Mouse (Mus musculus): ENCODE results near the gene Tomm40l.

Gene Tomm40l

GRCm38 (mm10) chr1:171235791-171236190 lies 13.5 kb upstream of the Tomm40l start:
- TF ChIP-seq NANOG (IDR thresholded peaks at IDR 0.05; ENCODE audit: borderline replicate concordance, low read length) (no peak), CTCF (conservative IDR thresholded peaks at IDR 0.05; ENCODE audit: low read length) (no peak), POU5F1 (IDR thresholded peaks at IDR 0.05; ENCODE audit: borderline replicate concordance, low read length) (no peak)
- Histone ChIP-seq H3K9me3 (ENCODE audit: low read length) (no peaks in the 10 kb centered on the region), H3K27me3 (ENCODE audit: insufficient read depth, low read length) (no peaks in the 10 kb centered on the region), H3K36me3 (ENCODE audit: insufficient read depth, low read length) (peaks cover 63% of the 10 kb centered on the region), H3K4me1 (replicated peaks; ENCODE audit: low read depth, low read length) (peaks cover 48% of the 10 kb centered on the region), H3K4me3 (replicated peaks; ENCODE audit: low read length) (no peak overlapping the region)

- Histone ChIP-seq H3K27me3 (ENCODE audit: insufficient read depth, low read length) (no peaks in the 10 kb centered on the region), H3K9me3 (ENCODE audit: low read length) (no peaks in the 10 kb centered on the region), H3K4me3 (replicated peaks; ENCODE audit: low read length) (peak overlapping the region; percentile 23; the same call in 1 of the 2 replicates), H3K4me1 (replicated peaks; ENCODE audit: low read depth, low read length) (peaks cover 52% of the 10 kb centered on the region), H3K36me3 (ENCODE audit: insufficient read depth, low read length) (peaks cover 53% of the 10 kb centered on the region)
- no peak for TF ChIP-seq CTCF (conservative IDR thresholded peaks at IDR 0.05; ENCODE audit: low read length)
- TF ChIP-seq POU5F1 (IDR thresholded peaks at IDR 0.05; ENCODE audit: borderline replicate concordance, low read length): no peak
- no peak for TF ChIP-seq NANOG (IDR thresholded peaks at IDR 0.05; ENCODE audit: borderline replicate concordance, low read length)
These were observed 12.2 kb upstream of the Tomm40l start for GRCm38 (mm10) chr1:171234538-171234937.

GRCm38 (mm10) chr1:171234126-171234525 lies 11.8 kb upstream of the Tomm40l start, which contains the start of gene Fcer1g:
Gene Fcer1g (minus strand): TSS chr1:171234365.
- Histone ChIP-seq H3K9me3 (ENCODE audit: low read length) (no peaks in the 10 kb centered on the region), H3K4me1 (replicated peaks; ENCODE audit: low read depth, low read length) (peaks cover 52% of the 10 kb centered on the region), H3K27me3 (ENCODE audit: insufficient read depth, low read length) (no peaks in the 10 kb centered on the region), H3K4me3 (replicated peaks; ENCODE audit: low read length) (peak within 1 kb of the TSS; percentile 23; the same call in 1 of the 2 replicates), H3K36me3 (ENCODE audit: insufficient read depth, low read length) (peaks cover 49% of the 10 kb centered on the region)
- no peak for TF ChIP-seq POU5F1 (IDR thresholded peaks at IDR 0.05; ENCODE audit: borderline replicate concordance, low read length)
- no peak for TF ChIP-seq CTCF (conservative IDR thresholded peaks at IDR 0.05; ENCODE audit: low read length)
- TF ChIP-seq NANOG (IDR thresholded peaks at IDR 0.05; ENCODE audit: borderline replicate concordance, low read length): no peak

- H3K36me3 ChIP-seq (ENCODE audit: insufficient read depth, low read length): peaks cover 39% of the 10 kb centered on the region
These were observed 10.8 kb upstream of the Tomm40l start for GRCm38 (mm10) chr1:171232800-171233730.

GRCm38 (mm10) chr1:171232348-171232747 lies 10.0 kb upstream of the Tomm40l start:
- peaks cover 51% of the 10 kb centered on the region for H3K4me1 ChIP-seq (replicated peaks; ENCODE audit: low read depth, low read length)
- TF ChIP-seq NANOG (IDR thresholded peaks at IDR 0.05; ENCODE audit: borderline replicate concordance, low read length) (no peak), CTCF (conservative IDR thresholded peaks at IDR 0.05; ENCODE audit: low read length) (no peak), POU5F1 (IDR thresholded peaks at IDR 0.05; ENCODE audit: borderline replicate concordance, low read length) (no peak)
- no peaks in the 10 kb centered on the region for H3K9me3 ChIP-seq (ENCODE audit: low read length)
- no peak overlapping the region for H3K4me3 ChIP-seq (replicated peaks; ENCODE audit: low read length)
- peaks cover 32% of the 10 kb centered on the region for H3K36me3 ChIP-seq (ENCODE audit: insufficient read depth, low read length)
- no peaks in the 10 kb centered on the region for H3K27me3 ChIP-seq (ENCODE audit: insufficient read depth, low read length)

More at GRCm38 (mm10) chr1:171232800-171233730, 10.8 kb upstream of the Tomm40l start:
- H3K4me1 ChIP-seq (replicated peaks; ENCODE audit: low read depth, low read length): peaks cover 49% of the 10 kb centered on the region
- H3K27me3 ChIP-seq (ENCODE audit: insufficient read depth, low read length): no peaks in the 10 kb centered on the region
- no peak overlapping the region for H3K4me3 ChIP-seq (replicated peaks; ENCODE audit: low read length)
- TF ChIP-seq POU5F1 (IDR thresholded peaks at IDR 0.05; ENCODE audit: borderline replicate concordance, low read length): no peak
- TF ChIP-seq CTCF (conservative IDR thresholded peaks at IDR 0.05; ENCODE audit: low read length): no peak
- TF ChIP-seq NANOG (IDR thresholded peaks at IDR 0.05; ENCODE audit: borderline replicate concordance, low read length): no peak
- no peaks in the 10 kb centered on the region for H3K9me3 ChIP-seq (ENCODE audit: low read length)

- H3K27me3 ChIP-seq (ENCODE audit: insufficient read depth, low read length): no peaks in the 10 kb centered on the region
- peaks cover 48% of the 10 kb centered on the region for H3K4me1 ChIP-seq (replicated peaks; ENCODE audit: low read depth, low read length)
- TF ChIP-seq CTCF (conservative IDR thresholded peaks at IDR 0.05; ENCODE audit: low read length) (no peak), NANOG (IDR thresholded peaks at IDR 0.05; ENCODE audit: borderline replicate concordance, low read length) (no peak), POU5F1 (IDR thresholded peaks at IDR 0.05; ENCODE audit: borderline replicate concordance, low read length) (no peak)
- H3K9me3 ChIP-seq (ENCODE audit: low read length): no peaks in the 10 kb centered on the region
- H3K4me3 ChIP-seq (replicated peaks; ENCODE audit: low read length): no peak overlapping the region
- peaks cover 27% of the 10 kb centered on the region for H3K36me3 ChIP-seq (ENCODE audit: insufficient read depth, low read length)
These were observed 9.5 kb upstream of the Tomm40l start for GRCm38 (mm10) chr1:171231844-171232243.

GRCm38 (mm10) chr1:171230215-171230614 lies 7.9 kb upstream of the Tomm40l start:
- Histone ChIP-seq H3K4me3 (replicated peaks; ENCODE audit: low read length) (no peak overlapping the region), H3K4me1 (replicated peaks; ENCODE audit: low read depth, low read length) (peaks cover 53% of the 10 kb centered on the region), H3K36me3 (ENCODE audit: insufficient read depth, low read length) (peaks cover 12% of the 10 kb centered on the region), H3K9me3 (ENCODE audit: low read length) (no peaks in the 10 kb centered on the region), H3K27me3 (ENCODE audit: insufficient read depth, low read length) (no peaks in the 10 kb centered on the region)
- no peak for TF ChIP-seq CTCF (conservative IDR thresholded peaks at IDR 0.05; ENCODE audit: low read length)
- TF ChIP-seq NANOG (IDR thresholded peaks at IDR 0.05; ENCODE audit: borderline replicate concordance, low read length): no peak

GRCm38 (mm10) chr1:171229750-171230149 lies 7.4 kb upstream of the Tomm40l start:
- H3K4me3 ChIP-seq (replicated peaks; ENCODE audit: low read length): no peak overlapping the region
- peaks cover 52% of the 10 kb centered on the region for H3K4me1 ChIP-seq (replicated peaks; ENCODE audit: low read depth, low read length)
- no peak for TF ChIP-seq NANOG (IDR thresholded peaks at IDR 0.05; ENCODE audit: borderline replicate concordance, low read length)
- TF ChIP-seq CTCF (conservative IDR thresholded peaks at IDR 0.05; ENCODE audit: low read length): no peak
- no peak for TF ChIP-seq POU5F1 (IDR thresholded peaks at IDR 0.05; ENCODE audit: borderline replicate concordance, low read length)
- peaks cover 7% of the 10 kb centered on the region for H3K36me3 ChIP-seq (ENCODE audit: insufficient read depth, low read length)
- H3K27me3 ChIP-seq (ENCODE audit: insufficient read depth, low read length): no peaks in the 10 kb centered on the region
- no peaks in the 10 kb centered on the region for H3K9me3 ChIP-seq (ENCODE audit: low read length)
